Mouse (Mus musculus): Measurements from ENCODE around the gene Trp53i13.

The Trp53i13 gene

DNA sequence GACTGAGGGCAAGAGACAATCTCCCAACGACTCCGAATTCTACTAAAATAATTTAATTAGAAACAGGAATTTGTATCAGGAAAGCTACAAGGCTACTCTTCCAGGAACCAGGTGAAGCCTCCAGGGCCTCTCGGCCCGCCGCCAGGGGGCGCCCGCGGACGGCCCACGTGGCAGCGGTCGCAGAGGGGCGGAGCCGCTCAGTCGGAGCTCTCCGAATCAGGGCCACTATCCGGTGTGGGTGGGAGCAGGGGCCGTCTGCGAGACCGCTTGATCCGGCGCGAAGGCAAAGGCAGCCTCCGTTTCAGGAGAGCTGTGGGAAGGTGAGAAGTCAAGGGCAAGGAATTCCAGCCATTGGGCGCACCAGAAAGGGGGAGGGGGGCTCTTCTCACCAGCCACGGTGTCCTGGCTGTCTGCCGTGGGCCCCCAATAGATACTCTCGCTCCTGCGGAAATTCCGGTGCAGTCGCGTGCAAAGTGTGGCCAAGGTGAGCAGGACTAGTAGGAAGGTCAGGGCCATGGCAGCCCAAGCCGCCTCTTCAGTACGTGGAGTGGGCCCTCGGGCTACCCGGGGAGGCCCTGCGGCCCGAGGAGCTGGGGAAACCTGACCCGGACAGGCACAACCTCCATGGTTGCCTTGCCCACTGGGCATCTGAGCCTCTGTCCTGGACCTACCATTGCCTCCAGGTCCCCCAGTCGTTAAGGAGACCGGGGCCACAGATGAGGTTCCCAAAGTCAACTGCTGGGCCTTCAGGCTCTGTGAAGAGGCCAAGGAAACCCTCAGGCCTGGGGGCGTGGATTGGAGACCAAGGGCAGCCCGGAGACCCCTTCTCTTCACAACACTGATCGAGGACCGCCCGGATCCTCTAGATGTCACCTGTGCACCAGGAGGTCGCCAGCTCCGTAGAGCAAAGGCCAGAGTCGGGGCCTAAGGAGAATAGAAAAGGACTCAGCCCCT is 7.4 kb downstream of the Trp53i13 start:
- in situ Hi-C loops (cut with MboI, MseI), result no loop called here

DNA sequence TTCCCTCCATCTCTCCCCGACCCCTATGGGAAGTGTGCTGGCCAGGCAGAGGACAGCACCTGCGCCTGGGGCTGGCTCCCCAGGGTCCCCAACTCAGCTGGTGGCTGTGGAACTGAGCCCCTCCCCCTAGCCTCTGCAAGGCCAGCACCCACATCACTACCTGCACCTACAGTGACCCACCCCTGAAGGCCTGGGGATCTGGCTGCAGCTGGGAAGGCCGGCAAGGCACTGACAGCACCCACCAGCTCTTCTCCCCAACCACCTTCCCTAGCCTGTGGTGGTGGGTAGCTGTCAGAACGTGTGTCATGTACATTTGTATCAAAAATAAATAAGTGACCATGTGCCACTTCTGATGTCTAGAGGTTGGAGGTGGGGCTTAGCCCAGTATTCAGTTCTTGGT is 8.4 kb downstream of the Trp53i13 start:
- in situ Hi-C loops (cut with MboI, MseI), result no loop called here

DNA sequence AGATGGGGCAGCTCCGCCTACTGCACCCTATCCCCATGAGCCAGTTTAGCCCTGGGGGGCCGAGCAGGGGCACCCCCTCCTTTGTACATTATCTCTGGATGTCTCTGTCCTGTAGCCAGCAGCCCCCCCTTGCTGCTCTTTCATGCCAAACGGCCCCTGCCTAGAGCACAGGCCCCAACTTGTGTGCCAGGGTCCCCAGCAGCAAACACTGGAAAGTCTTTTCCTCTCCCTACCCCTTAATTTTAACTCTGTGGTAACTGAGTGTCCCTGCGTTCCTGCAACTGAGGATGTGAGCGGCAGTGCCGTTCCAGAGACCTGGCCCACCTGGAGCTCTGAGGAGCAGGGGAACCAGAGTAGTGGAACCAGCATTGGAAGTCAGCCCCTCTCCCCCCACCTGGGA is 8.8 kb downstream of the Trp53i13 start:
- in situ Hi-C loops (cut with MboI, MseI), result no loop called here

DNA sequence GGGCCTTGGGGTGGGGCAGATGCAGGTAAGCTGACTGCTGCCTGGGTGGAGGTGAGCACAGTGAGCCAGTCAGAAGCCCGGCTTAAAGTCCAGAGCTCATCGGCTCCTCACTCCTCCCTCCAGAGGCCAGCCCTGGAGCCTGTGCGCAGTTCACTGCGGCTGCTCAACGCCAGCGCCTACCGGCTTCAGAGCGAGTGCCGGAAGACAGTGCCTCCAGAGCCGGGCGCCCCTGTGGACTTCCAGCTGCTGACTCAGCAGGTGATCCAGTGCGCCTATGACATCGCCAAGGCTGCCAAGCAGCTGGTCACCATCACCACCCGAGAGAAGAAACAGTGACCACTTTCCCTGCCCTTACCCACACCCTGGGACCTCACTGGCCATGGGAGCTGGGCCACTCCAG is 9.5 kb downstream of the Trp53i13 start:
- in situ Hi-C loops (cut with MboI, MseI), result no loop called here

DNA sequence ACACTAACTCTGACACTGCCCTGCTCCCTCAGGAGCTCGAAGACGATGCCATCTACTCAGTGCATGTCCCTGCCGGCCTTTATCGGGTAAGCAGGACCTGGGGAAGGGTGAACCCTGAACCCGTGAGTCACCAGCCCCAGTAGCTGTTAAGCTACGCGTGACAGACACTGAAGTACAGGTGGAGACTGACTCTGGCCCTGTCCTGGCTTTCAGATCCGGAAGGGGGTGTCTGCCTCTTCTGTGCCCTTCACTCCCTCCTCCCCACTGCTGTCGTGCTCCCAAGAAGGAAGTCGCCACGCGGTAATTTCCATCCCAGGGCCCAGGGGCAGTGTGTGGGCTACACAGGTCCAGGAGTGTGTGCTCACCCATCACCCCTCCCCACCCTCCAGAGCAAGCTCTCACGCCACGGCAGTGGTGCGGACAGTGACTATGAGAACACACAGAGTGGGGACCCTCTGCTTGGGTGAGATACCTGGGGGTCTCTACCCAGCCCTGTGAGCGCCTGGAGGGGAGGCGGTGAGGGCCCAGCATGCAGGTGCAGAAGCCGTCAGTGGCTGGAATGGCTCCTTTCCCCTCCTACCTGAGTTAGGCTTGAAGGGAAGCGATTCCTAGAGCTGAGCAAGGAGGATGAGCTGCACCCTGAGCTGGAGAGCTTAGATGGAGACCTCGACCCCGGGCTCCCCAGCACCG is 10.3 kb downstream of the Trp53i13 start:
- in situ Hi-C loops (cut with MboI, MseI), result no loop called here

DNA sequence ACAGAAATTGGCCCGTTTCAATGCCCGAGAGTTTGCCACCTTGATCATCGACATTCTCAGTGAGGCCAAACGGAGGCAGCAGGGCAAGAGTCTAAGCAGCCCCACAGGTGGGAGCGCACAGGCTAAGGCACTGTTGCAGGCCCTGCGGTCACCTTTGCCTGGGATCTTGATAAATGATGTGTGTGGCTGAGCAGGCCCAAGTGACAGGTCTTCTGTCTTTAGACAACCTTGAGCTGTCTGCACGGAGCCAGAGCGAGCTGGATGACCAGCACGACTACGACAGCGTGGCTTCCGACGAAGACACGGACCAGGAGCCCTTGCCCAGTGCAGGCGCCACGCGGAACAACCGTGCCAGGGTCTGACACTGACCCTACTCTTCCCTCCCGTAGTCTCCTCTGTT is 11.4 kb downstream of the Trp53i13 start:
- in situ Hi-C loops (cut with MboI, MseI), result no loop called here

DNA sequence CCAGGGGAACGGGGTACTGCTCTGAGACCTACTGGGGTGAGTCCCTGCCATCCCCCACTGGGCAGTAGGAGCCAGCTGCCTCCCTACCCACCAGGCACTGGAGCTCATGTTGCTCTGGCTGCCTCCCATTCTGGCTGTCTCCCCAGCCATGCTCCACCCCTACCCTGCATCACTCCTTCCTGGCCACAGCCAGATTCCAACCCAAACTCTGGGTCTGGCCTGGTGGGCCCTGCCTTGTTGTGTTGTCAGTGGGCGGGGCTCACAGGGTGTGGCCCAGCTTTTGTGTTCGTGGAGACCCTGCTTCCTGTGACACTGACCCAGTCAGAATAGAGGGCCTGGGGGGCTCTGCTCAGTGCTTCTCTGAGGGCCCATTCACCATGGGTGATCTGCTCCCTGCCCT is 12.3 kb downstream of the Trp53i13 start:
- in situ Hi-C loops (cut with MboI, MseI), result no loop called here

DNA sequence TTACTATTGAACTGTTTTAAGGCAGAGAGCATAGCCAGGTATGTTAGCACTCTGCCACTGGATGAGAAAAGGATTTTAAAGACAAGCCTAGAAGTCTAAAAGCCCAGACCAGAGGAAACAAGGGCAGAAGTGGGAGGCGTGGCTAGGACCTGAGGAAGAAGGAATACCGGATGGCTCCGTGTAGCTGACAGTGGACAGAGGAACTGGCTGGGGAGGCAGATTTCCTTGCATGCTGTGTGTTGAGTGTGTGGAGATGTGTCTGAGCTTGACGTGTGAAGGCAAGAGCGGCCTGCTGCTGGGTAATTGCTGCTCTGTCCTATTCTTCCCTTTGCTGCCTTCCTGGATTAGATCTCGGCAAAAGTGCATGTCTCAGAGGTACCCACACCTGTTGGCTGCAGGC is 13.3 kb downstream of the Trp53i13 start:
- in situ Hi-C loops (cut with MboI, MseI), result no loop called here

DNA sequence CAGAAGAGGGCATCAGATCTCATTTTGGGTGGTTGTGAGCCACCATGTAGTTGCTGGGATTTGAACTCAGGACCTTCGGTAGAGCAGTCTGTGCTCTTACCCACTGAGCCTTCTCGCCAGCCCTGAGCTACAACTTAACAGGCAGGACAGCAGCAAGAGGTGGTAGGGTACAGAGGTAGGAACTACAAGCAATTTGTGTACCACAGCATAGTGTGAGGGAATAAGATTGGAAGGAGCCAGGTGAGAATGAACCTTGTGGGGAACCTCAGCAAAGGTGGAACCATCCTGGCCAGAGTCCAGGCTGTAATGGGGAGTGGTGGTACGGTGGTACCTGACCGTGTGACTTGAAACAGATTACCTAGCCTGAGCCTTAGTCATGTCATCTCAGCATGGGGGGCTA is 13.8 kb downstream of the Trp53i13 start:
- in situ Hi-C loops (cut with MboI, MseI), result no loop called here

DNA sequence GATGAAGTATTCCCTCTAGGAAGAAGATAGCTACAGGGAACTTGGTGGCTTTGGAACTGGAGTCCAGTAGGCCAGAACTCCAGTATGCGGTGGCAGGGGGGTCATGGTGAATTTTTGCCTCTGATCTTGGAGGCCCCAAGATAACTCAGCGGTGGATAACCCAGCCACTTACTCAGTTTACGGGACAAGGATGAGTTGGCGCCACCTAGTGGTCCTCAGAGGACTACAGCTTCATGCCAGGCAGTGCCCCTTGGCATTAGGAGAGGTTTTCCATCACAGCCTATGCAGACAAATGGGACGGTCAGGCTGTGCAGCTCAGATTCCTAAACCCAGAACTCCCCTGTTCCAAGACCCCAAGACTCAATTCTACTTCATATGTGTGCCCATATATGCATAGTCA is 14.4 kb downstream of the Trp53i13 start:
- in situ Hi-C loops (cut with MboI, MseI), result no loop called here

DNA sequence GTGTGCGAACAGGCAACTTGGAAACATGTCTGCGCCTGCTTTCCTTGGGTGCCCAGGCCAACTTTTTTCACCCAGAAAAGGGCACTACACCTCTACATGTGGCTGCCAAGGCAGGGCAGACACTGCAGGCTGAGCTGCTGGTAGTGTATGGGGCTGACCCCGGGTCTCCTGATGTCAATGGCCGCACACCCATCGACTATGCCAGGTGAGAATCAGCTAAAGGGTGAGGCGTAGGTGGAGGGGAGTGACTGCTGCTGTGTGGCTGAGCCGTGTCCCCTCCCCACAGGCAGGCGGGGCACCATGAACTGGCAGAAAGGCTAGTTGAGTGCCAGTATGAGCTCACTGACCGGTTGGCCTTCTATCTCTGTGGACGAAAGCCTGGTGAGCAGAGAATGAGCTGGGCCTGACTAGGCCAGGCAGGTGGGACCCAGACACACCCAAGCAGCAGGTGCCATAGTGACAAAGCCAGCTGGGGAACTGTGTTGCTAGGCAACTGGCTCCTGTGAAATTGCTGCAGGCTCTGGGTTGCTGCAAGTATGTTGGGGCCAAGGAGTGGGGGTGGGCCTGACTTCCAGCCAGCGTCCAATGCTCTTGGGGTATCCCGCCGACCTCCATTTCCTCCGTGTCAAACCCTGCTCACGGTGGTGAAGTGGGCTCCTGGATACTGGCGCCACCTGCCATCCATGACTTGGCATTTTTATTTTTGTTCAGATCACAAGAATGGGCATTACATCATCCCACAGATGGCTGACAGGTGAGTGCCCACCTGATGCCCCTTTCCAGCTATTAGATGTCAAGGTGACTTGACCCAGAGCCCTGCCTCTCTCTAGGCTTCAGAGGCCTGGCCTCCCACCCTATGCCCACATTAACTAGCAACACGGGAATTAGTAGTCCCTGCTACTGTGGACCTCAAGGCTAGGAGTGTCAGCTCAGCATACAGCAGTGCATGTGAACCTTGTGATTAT is 15.1 kb downstream of the Trp53i13 start:
- in situ Hi-C loops (cut with MboI, MseI), result no loop called here

DNA sequence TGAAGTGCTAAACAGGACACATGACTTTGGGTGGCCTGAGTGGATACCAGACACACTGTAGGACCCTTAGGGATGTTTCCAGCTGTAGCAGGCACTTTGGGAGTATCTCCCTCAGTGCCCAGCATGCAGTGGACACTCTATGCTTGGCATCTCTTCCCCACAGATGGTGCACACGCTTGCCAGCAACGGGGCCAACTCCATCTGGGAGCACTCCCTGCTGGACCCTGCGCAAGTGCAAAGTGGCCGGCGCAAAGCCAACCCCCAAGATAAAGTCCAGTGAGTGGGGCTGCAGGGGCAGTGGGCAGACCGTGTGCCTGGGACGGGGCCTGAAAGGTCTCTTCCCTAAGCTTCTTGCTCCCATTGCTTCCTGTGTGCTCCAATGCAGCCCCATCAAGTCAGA is 16.4 kb downstream of the Trp53i13 start:
- in situ Hi-C loops (cut with MboI, MseI), result no loop called here

DNA sequence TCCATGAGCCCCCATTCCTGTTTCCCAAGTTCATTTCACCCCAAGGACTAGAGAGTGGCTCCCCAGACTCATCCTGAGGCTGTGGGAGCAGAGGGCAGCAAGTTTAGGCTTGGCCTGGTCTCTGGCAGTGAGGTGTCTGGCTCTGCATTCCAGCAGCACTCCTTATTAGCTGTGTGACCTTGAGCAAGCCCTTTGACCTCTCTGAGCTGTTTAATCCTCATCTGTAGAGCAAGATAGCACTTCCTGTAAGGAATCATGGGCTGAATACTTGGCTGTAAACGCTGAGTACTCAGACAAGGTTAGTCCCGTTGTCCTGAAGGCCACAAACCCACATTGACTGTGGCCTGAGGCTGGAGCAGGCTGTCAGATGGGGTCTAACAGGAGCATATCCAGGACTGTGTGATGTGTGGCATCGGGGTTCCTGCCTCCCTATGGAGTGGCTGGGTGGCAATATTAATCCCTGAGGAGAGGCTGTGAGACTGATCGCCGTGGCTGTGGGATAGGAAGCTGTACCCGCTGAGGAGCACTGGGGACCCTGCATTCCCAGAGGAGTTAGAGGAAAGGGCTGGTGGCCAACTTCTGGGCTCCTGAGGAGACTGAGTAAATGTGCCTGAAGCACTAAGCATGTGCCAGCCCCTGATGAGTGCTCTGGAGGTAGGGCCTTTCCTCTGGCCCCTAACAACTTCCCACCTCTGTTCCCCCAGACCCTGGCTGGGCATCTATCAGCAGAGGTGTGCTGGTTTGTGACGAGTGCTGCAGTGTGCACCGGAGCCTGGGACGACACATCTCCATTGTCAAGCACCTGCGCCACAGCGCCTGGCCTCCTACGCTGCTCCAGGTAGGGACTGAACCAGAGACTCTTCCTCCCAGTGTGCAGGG is 17.3 kb downstream of the Trp53i13 start:
- in situ Hi-C loops (cut with MboI, MseI), result no loop called here

DNA sequence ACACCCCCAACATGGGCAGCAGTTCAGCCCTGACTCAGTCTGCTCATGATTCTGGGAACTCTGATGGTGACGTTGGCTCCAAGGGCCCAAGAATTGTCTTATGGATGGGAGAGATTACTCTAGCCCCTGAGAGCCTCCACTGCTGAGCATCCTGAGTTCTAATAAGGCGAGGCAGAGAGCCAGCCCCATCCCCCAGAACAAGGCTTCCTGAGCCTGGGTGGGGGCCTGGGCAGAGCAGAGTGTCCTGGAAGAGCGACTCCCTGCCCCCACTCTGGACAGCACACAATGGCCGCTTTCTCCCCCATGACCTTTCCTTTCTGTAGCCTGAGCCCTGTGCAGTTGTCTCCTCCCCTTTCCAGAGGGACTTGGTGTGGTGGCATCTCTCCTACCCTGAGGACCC is 17.9 kb downstream of the Trp53i13 start:
- in situ Hi-C loops (cut with MboI, MseI), result no loop called here

DNA sequence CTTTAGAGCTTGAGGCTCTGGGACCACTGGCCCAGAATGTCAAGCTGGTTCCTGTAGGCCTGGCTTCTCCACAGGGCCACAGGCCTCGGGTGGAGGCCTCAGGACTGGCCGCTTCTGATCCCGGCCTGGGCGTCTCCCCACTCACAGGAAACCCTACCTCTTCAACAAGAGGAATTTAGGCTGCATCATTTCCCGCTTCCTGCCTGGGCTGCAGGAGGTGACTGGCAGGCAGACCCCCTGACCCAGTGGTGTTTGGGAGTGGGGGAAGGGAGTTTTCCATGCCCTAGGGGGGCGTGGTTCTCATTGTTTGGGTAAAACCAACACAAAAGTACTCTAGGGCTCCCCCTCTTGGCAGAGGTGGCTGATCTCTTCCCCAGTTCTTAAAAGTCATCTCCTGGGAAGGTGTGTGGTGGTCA is 18.4 kb downstream of the Trp53i13 start:
- in situ Hi-C loops (cut with MboI, MseI), result no loop called here

DNA sequence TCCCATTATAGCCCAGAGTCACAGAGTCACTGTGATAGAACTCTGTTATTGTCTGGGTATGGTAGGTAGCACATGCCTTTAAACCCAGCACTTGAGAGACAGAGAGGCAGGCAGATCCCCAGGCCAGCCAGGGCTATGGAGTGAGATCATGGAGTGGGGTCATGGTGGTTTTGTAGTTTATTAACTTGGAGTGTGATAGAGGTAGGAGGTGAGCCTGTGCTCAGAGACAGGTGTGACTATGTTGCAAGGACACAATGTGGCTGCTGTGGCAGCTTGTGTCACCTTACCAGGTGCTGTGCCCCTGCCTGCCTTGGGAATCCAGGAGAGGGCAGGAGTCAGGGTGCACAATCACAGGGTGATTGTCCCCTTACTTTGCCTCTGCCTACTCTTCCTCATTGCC is 20.3 kb downstream of the Trp53i13 start:
- in situ Hi-C loops (cut with MboI, MseI), result no loop called here

DNA sequence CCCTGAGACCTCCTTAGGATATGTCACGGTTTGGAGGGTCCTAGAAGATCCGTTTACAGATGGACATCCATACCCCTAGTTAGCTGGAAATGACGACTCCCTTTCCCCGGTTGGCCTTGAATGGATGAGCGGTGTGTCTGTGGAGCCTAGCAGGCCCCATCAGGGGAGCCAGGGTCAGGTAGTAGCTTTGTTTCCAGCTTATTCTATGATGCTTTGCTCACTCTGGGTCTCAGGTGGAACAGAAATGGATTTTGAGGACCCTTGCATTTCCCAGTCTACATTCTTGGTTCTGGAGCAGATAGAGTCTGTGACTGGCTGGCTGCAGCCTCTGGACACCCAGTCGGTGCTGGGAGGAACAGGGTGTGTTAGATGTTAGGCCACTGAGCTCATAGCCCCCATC is 21.0 kb downstream of the Trp53i13 start:
- in situ Hi-C loops (cut with MboI, MseI), result no loop called here

DNA sequence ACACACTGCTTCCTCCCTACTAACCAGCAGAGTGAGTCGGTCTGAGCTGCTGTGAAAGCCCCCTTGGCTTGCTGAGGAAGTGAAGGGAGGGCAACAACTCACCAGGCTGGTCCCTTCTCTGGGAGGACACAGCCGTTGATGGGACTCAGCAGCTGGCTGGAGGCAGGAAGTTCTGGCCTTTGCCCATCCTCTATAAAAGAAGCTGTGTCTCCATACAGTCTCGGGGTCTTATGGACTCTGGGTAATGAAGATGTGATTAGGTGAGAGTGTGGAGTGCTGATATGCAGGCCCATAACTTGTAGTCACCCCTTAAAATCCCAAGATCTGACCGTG is 21.5 kb downstream of the Trp53i13 start:
- in situ Hi-C loops (cut with MboI, MseI), result no loop called here

DNA sequence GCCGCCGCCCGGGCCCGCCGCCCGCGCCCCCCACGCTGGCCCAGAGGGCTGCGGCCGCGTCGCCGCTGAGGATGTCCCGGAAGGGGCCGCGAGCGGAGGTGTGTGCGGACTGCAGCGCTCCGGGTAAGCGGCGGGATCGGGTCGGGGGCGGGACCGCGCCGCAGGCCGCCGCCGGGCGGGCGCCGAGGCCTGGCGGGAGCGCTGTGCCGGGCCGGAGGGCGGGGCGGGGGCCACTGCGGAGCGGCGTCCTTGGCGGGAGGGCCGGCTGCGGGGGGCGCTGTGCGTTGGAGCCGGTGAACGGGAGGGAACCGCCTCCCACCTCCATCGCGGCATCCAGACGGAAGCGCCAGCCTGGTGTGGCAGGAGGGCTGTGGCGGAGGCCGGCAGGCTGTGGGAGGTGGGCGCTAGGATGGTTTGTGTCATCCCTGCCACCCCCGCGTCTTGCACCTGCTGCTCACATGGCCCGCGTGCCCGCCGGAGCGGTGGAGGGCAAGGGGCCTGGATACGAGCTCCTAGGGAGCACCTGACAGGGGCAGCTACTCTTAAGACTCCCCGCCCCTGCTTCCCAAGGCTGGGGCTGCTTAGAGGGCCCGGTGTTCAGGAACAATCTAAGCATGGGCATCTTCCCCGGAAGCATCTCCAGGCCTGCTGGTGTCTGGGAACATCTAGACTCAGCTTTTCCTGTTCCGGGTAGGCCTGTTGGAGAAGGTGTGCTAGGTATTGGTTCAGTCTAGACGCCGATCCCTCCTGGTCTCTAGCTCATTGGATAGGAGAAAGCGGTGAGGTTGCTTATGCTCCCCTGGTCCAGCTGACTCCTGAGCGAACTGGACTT is 22.1 kb downstream of the Trp53i13 start, which contains the start of gene Git1:
Gene Git1 (plus strand): TSS at position 51 of the 832 bp plus-strand sequence.
- in situ Hi-C loops (cut with MboI, MseI), result no loop called here

DNA sequence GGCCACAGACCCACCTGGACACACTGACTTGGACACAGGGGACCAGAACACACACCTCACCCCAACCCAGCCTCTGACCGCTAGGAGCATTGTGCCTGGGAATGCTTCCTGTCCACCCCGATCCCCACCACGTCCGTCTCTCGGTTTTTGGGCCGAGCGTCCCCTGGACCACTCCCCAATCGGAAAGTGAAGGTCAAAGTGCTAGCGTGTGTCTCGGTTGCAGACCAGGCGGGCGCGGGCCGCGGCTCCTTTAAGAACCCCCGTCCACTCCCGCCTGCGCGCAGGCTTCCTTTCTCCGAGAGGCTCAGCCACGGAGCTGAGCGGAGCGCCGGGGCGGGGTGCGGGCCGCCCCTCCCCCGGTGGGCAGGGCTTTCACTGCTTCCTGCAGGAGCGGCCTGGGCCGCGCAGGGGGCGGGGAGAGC is 22.9 kb downstream of the Trp53i13 start:
- in situ Hi-C loops (cut with MboI, MseI), result no loop called here
